Mouse (Mus musculus) midbrain, embryonic 14.5 days (tissue): ENCODE data around the gene Col20a1. TPM values are rescaled to one million over a fixed set of nuclear protein-coding genes. Genes with fewer than 3 reads are reported as not detected.

Experiments used
- ATAC-seq: fragments of 200-750 bp; cut with Nextera tagmentation; 2 replicates; pipeline ENCODE4 v1.8.0; 2017; ENCODE audit warnings: moderate number of reproducible peaks, moderate library complexity; ENCODE audit not compliant: low FRiP score, low TSS enrichment
- DNase-seq: peaks from one replicate; pipeline ENCODE4 v3.0.0-alpha.2; 2015
- H3K27ac ChIP-seq: fragments of 300-500 bp; sonication (generic); replicated peaks from 2 replicates; pipeline ENCODE4 v1.5.1; 2014; ENCODE audit warnings: mild to moderate bottlenecking, low read depth, low read length, moderate library complexity
- H3K27me3 ChIP-seq: fragments of 300-500 bp; sonication (generic); 2 replicates; pipeline ENCODE4 v1.6.1; 2014; ENCODE audit warnings: low read length, control low read depth, mixed read lengths; ENCODE audit not compliant: control insufficient read depth, insufficient read depth
- H3K36me3 ChIP-seq: fragments of 300-500 bp; sonication (generic); 2 replicates; pipeline ENCODE4 v1.6.1; 2014; ENCODE audit warnings: low read length, control low read depth; ENCODE audit not compliant: control insufficient read depth, insufficient read depth
- H3K4me1 ChIP-seq: fragments of 300-500 bp; sonication (generic); 2 replicates; pipeline ENCODE4 v1.6.1; 2014; ENCODE audit warnings: mild to moderate bottlenecking, antibody characterized with exemption, low read length, control low read depth; ENCODE audit not compliant: control insufficient read depth, insufficient read depth
- H3K4me2 ChIP-seq: fragments of 300-500 bp; sonication (generic); 2 replicates; pipeline ENCODE4 v1.6.1; 2014; ENCODE audit warnings: mild to moderate bottlenecking, low read length, moderate library complexity
- H3K4me3 ChIP-seq: fragments of 300-500 bp; sonication (generic); replicated peaks from 2 replicates; pipeline ENCODE4 v1.5.1; 2014; ENCODE audit warnings: low read depth, low read length
- H3K9ac ChIP-seq: fragments of 300-500 bp; sonication (generic); replicated peaks from 2 replicates; pipeline ENCODE4 v1.6.1; 2014; ENCODE audit warnings: mild to moderate bottlenecking, low read length, moderate library complexity
- H3K9me3 ChIP-seq: fragments of 300-500 bp; sonication (generic); 2 replicates; pipeline ENCODE4 v1.6.1; 2016; ENCODE audit warnings: low read length, control low read depth, mixed read lengths; ENCODE audit not compliant: control insufficient read depth
- WGBS: fragments of 180-500 bp; shearing (Covaris S2); extraction: QIAGEN DNeasy Blood & Tissue Kit; methylation state at CpG from one replicate; pipeline ENCODE4 v1.1.7; 2014; 5-methylcytosine and 5-hydroxymethylcytosine counted together
- polyA plus RNA-seq: library from polyadenylated mRNA; unstranded; fragments of >200 nt; fragmentation: Nextera tagmentation; extraction: Ambion mirVana; gene quantifications from 2 replicates; pipeline ENCODE4 v1.2.1, GENCODE M21; 2014

The Col20a1 gene
- polyA plus RNA-seq, 1 experiment from 2014 or later: 0.16 TPM

DNA sequence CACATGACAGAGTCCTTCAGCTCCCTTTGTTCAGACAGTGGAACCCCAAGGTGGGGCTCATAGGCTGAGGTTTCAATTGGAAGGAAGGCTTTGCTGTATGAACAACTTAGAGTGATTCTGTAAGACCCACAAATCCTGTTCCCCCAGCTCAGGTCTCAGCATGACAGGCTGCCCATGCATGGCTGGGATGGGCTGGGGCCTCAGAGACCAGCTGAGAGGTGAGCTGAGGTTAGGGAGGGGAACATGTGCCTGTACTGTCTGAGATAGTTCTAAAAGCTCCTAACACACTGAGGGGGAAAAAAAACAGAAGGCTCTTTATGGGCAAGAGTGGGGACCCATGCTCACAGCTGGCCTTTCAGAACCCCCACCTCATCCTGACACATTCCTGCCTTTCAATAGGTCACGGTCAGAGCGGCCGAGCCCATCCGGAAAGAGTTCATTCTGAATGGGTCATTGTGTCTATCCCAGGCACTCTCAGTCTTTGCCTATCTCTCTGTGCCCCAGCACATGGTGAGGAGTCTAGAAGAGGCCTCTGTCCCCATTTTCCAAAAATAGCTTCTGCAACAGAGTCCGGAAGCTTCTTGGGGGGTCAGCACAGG, 1.2 kb downstream of the Col20a1 start:
- no peaks in the 10 kb centered on the region for H3K27me3 ChIP-seq
- WGBS: 37% methylated on average over 5 of the region's 5 CpGs
- no peaks in the 10 kb centered on the region for H3K9me3 ChIP-seq
- no peak overlapping the region for H3K9ac ChIP-seq
- ATAC-seq: no peak
- no peak overlapping the region for H3K4me2 ChIP-seq
- H3K36me3 ChIP-seq: peaks cover 14% of the 10 kb centered on the region
- no peak overlapping the region for H3K27ac ChIP-seq
- no peak overlapping the region for H3K4me3 ChIP-seq
- peaks cover 10% of the 10 kb centered on the region; the same call in 1 of the 2 replicates for H3K4me1 ChIP-seq
- peak; percentile 8 for DNase-seq

GRCm38 (mm10) chr2:180988347-180988913, 2.1 kb downstream of the Col20a1 start:
- Histone ChIP-seq H3K36me3 (peaks cover 5% of the 10 kb centered on the region), H3K4me2 (no peak overlapping the region), H3K9ac (no peak overlapping the region), H3K4me1 (peaks cover 10% of the 10 kb centered on the region; the same call in 1 of the 2 replicates), H3K4me3 (no peak overlapping the region), H3K9me3 (no peaks in the 10 kb centered on the region), H3K27me3 (no peaks in the 10 kb centered on the region), H3K27ac (no peak overlapping the region)
- 42% methylated on average over 3 of the region's 3 CpGs for WGBS
- DNase-seq (peak; percentile 19), ATAC-seq (no peak)

DNA sequence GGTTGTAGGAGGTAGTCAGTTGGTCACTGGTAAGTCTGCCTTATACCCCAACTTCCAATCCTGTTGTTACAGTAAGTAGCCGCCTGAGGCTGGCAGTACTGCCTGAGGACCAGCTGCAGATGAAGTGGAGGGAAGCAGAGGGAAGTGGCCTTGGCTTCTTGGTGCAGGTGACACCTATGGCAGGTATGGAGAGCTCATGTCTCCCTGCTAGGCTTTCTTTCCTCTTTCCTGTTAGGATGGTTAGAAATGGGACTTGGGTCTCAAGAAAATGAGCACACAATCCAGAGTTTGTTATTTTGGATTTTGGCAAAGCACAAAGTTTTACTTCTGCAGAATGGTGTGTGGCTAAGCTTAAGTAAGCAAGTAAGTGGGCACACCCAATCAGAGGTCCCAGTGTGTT, 2.6 kb downstream of the Col20a1 start:
- ATAC-seq (no peak), DNase-seq (no peak)
- Histone ChIP-seq H3K4me3 (no peak overlapping the region), H3K9ac (no peak overlapping the region), H3K27me3 (no peaks in the 10 kb centered on the region), H3K36me3 (no peaks in the 10 kb centered on the region), H3K27ac (no peak overlapping the region), H3K4me2 (no peak overlapping the region), H3K4me1 (peaks cover 10% of the 10 kb centered on the region; the same call in 1 of the 2 replicates), H3K9me3 (no peaks in the 10 kb centered on the region)
- WGBS: 79% methylated on average over 1 of the region's 1 CpGs

GRCm38 (mm10) chr2:180990347-180990746, 4.0 kb downstream of the Col20a1 start:
- H3K4me1 ChIP-seq: peaks cover 10% of the 10 kb centered on the region; the same call in 1 of the 2 replicates
- no peak for ATAC-seq
- 66% methylated on average over 4 of the region's 4 CpGs for WGBS
- H3K4me2 ChIP-seq: no peak overlapping the region
- no peak overlapping the region for H3K4me3 ChIP-seq
- no peaks in the 10 kb centered on the region for H3K27me3 ChIP-seq
- no peak for DNase-seq
- H3K27ac ChIP-seq: no peak overlapping the region
- H3K9ac ChIP-seq: no peak overlapping the region
- no peaks in the 10 kb centered on the region for H3K9me3 ChIP-seq
- H3K36me3 ChIP-seq: no peaks in the 10 kb centered on the region

DNA sequence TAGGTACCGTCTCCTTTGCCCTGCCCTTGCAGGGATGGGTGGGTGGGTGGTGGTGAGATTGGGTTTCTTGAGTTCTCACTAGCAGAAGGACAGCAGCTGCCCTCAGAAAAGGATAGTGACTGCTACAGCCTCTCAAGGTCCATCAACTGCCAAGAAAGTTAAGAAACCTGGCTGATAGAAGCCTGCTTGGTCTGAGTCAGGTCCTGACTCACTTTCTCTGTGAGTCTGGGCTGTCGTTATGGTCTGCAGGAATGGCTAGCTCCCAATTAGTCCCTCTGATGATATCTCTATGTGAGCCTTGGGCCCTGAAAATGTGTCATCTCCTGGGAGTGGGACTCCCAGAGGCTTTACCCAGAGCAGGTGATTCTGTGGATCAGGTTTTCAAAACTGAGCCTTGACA, 8.0 kb downstream of the Col20a1 start:
- WGBS: 76% methylated on average over 2 of the region's 2 CpGs

GRCm38 (mm10) chr2:180995457-180995856, 9.1 kb downstream of the Col20a1 start:
- Histone ChIP-seq H3K27me3 (no peaks in the 10 kb centered on the region), H3K9ac (no peak overlapping the region), H3K9me3 (no peaks in the 10 kb centered on the region), H3K4me1 (no peaks in the 10 kb centered on the region), H3K36me3 (no peaks in the 10 kb centered on the region), H3K4me2 (no peak overlapping the region), H3K4me3 (no peak overlapping the region), H3K27ac (no peak overlapping the region)
- no peak for ATAC-seq
- no peak for DNase-seq
- WGBS: 77% methylated on average over 4 of the region's 4 CpGs

More for the DNA sequence above, 8.0 kb downstream of the Col20a1 start:
- no peak overlapping the region for H3K4me3 ChIP-seq
- H3K4me2 ChIP-seq: no peak overlapping the region
- ATAC-seq (no peak), DNase-seq (no peak)
- no peaks in the 10 kb centered on the region for H3K4me1 ChIP-seq
- no peak overlapping the region for H3K27ac ChIP-seq
- no peaks in the 10 kb centered on the region for H3K27me3 ChIP-seq
- H3K36me3 ChIP-seq: no peaks in the 10 kb centered on the region
- no peak overlapping the region for H3K9ac ChIP-seq
- H3K9me3 ChIP-seq: no peaks in the 10 kb centered on the region

GRCm38 (mm10) chr2:180996436-180996835, 10.1 kb downstream of the Col20a1 start:
- H3K27me3 ChIP-seq: no peaks in the 10 kb centered on the region
- DNase-seq (peak; percentile 84), ATAC-seq (peak; percentile 53)
- no peak overlapping the region for H3K9ac ChIP-seq
- no peak overlapping the region for H3K4me2 ChIP-seq
- no peak overlapping the region for H3K27ac ChIP-seq
- H3K4me1 ChIP-seq: no peaks in the 10 kb centered on the region
- no peak overlapping the region for H3K4me3 ChIP-seq
- H3K36me3 ChIP-seq: no peaks in the 10 kb centered on the region
- WGBS: 19% methylated on average over 5 of the region's 5 CpGs
- no peaks in the 10 kb centered on the region for H3K9me3 ChIP-seq

DNA sequence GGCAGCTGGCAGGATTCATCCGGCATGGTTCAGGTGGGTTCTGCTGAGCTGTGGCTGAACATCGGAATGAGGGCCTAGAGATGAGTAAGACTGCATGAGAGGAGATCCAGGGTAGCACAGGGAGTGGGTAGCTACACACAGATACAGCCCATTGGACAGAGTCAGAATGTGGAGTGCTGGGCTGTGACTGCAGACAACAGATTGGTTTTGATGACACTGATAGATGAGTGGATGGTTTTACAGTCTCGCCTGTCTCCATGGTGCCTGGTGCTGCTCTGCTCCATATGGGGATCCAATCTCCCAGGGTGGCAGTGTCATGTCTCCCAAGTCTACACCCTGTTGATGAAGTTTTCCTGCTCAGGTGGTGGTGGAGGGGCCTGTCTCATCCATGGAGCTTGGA, 10.6 kb downstream of the Col20a1 start:
- Histone ChIP-seq H3K9ac (no peak overlapping the region), H3K4me1 (no peaks in the 10 kb centered on the region), H3K27me3 (no peaks in the 10 kb centered on the region), H3K27ac (no peak overlapping the region), H3K9me3 (no peaks in the 10 kb centered on the region), H3K4me3 (no peak overlapping the region), H3K36me3 (no peaks in the 10 kb centered on the region), H3K4me2 (no peak overlapping the region)
- WGBS: 62% methylated on average over 3 of the region's 3 CpGs
- DNase-seq (no peak), ATAC-seq (no peak)

DNA sequence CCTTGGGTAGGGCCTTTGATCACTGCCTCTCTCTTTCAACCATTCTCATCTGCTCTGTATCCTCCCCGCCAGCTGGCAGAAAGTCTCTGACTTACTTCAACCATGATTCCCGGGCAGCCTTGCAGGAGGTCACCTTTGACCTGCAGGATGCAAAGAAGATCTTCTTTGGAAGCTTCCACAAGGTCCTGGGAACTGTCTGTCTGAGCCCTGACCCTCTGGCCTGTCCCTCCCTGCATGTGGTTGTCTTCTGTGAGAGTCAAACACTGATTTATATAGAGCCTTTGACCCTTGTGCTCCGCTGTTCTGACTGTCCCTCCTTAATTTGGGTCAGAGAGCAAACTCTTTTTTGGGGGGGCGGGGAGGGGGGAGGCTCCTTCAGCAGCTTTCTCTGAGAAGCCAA, 20.7 kb downstream of the Col20a1 start:
- H3K4me1 ChIP-seq: no peaks in the 10 kb centered on the region
- no peak overlapping the region for H3K27ac ChIP-seq
- H3K4me2 ChIP-seq: no peak overlapping the region
- no peak overlapping the region for H3K4me3 ChIP-seq
- no peaks in the 10 kb centered on the region for H3K9me3 ChIP-seq
- DNase-seq (no peak), ATAC-seq (no peak)
- 33% methylated on average over 4 of the region's 4 CpGs for WGBS
- H3K36me3 ChIP-seq: no peaks in the 10 kb centered on the region
- no peak overlapping the region for H3K9ac ChIP-seq
- no peaks in the 10 kb centered on the region for H3K27me3 ChIP-seq
